Mouse (Mus musculus) megakaryocyte progenitor cell, adult 5-6 weeks (primary cell): ENCODE measurements around the gene Olfr688. TPM values are rescaled to one million over a fixed set of nuclear protein-coding genes. Genes with fewer than 3 reads are reported as not detected.

Source experiments
- ATAC-seq: replicated peaks from 2 replicates; pipeline ENCODE4 v1.8.0; 2016; ENCODE audit warnings: mild to moderate bottlenecking, moderate TSS enrichment, inconsistent platforms; ENCODE audit not compliant: poor library complexity
- total RNA-seq, 2 experiments: library from RNA; stranded (forward) in 1 of 2; stranded (reverse) in 1 of 2; fragments of 157-497, 149-512 nt in 1 of 2; fragments of 200-1000 nt in 1 of 2; gene quantifications; 2 replicates each; pipeline versions ENCODE4 v1.2.3 to v1.2.4; 2015 to 2017

Olfr688 gene
- total RNA-seq (2015) (not detected in 2 replicates), total RNA-seq (2017) (not detected in 2 replicates)

DNA sequence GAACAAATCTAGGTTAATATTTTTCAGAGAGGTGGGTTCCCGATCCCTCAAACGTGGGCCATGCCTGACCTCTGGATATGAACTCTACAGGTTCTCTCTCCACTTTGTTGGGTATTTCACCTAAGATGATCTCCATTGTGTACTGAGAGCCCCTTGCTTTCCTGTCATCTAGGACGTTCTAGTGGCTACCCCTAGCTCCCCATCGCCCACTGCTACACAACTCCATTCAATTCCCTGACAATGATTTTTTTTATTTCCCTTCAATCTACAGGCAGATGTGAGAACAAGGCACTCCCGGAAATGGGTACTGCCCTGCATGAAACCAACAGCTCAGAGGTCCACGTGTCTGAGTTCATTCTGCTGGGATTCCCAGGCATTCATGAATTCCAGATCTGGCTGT is at the start of gene Olfr688:
Gene Olfr688, plus strand, starts transcription at position 301 of the 400 bp plus-strand sequence.
- ATAC-seq = no peak

- ATAC-seq = no peak
These were observed 40.2 kb upstream of the Olfr688 start for GRCm38 (mm10) chr7:105247671-105248070.

GRCm38 (mm10) chr7:105248197-105248596 is 39.7 kb upstream of the Olfr688 start:
- 0 out of 2 replicates have a peak, but pooled peaks have one; percentile 57 for ATAC-seq

DNA sequence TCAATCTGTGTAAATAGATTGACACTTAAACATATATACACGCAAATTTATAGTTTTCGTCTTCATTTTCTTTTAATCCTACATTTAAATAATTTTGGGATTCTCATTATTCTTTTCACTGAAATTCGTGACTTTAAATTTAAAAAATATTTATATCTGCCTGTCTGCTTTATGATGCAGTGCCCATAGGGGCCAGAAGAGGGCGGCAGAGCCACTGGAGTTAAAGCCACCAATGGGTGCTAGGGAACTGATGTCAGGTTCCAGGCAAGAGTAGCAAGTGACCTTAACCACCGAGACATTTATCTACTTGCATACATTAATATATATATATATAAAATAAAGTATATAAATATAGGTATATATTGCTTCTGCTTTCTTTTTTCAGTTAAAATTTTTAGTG is 31.2 kb upstream of the Olfr688 start:
- ATAC-seq = peak; percentile 99

DNA sequence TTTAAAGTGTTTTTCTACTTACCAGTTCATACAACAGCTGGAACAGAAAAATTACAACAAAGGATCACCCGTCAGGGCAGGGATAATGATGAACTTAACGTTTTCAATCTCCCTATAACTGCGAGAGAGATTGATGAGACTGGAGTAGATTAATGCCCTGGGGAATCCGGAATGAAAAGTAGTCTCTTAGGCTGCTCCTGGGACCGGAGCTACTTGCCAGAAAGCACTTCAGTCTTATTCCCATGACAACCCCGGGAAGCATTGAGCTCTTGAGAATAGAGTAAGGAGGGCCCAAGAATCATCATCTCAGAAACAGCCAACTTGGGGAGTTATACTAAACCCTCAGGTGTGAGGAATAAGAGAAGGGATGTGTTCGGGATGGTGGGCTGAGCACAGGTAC is 15.5 kb upstream of the Olfr688 start:
- ATAC-seq = no peak

DNA sequence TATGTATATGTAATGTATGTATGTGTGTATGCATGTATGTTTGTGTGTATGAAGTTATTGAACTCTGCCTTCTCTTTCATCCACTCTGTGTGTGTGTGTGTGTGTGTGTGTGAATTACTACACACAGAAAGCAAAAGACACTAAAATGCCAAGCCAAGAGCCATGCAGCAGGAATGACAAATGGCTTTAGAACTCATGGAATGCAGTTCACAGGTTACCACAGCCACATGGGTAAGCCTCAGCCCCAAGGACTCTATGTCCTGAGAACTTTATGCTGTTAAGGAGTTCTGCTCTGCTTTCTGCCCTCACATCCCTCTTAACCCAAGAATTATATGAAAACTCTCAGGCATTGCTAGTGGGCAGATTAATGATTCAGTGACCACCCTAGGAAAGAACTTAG is 2.2 kb downstream of the Olfr688 start:
- ATAC-seq = no peak

GRCm38 (mm10) chr7:105310865-105311264 is 23.0 kb downstream of the Olfr688 start, which contains the start of gene Olfr689:
TSS of gene Olfr689 (plus strand) at chr7:105311165.
- no peak for ATAC-seq

DNA sequence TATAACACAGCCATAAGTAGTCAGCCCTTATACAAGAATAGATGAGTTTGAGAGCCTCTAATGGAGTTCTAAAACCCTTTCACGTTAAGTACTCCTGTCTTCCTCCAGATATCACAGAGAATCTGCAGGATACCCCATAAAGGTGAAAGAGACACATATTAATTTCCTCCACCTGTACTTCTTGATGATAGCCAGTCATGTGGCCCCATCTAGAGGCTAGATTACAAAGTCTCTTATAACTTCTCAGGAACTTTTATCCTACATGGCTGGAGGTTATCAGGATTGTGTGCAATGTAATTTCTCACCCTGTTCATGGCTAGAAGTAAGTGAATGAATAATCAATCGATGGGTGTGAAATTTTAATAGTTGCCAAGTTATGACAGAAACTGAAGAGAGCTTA is 37.4 kb downstream of the Olfr688 start:
- ATAC-seq = no peak

- ATAC-seq = no peak
These were observed 46.1 kb downstream of the Olfr688 start, which contains the start of gene Olfr690 for GRCm38 (mm10) chr7:105334004-105334403. TSS of gene Olfr690 (minus strand) at chr7:105334104.

Other genes with a start within 250 kb of the Olfr688 start
- not detected in 2 replicates for gene Olfr677, start 236.7 kb upstream of the Olfr688 start, total RNA-seq (2015)
- not detected in 2 replicates for gene Olfr677, start 236.7 kb upstream of the Olfr688 start, total RNA-seq (2017)
- gene Olfr678, start 223.6 kb upstream of the Olfr688 start, total RNA-seq (2015) = not detected in 2 replicates
- not detected in 2 replicates for gene Olfr678, start 223.6 kb upstream of the Olfr688 start, total RNA-seq (2017)
- gene Olfr679, start 206.9 kb upstream of the Olfr688 start, total RNA-seq (2015) = not detected in 2 replicates
- not detected in 2 replicates for gene Olfr679, start 206.9 kb upstream of the Olfr688 start, total RNA-seq (2017)
- gene Olfr680-ps1, start 195.3 kb upstream of the Olfr688 start, total RNA-seq (2015) = not detected in 2 replicates
- gene Olfr680-ps1, start 195.3 kb upstream of the Olfr688 start, total RNA-seq (2017) = not detected in 2 replicates
- not detected in 2 replicates for gene Olfr681, start 171.3 kb upstream of the Olfr688 start, total RNA-seq (2015)
- not detected in 2 replicates for gene Olfr681, start 171.3 kb upstream of the Olfr688 start, total RNA-seq (2017)
- not detected in 2 replicates for gene Olfr683, start 141.1 kb upstream of the Olfr688 start, total RNA-seq (2015)
- not detected in 2 replicates for gene Olfr683, start 141.1 kb upstream of the Olfr688 start, total RNA-seq (2017)
- gene Olfr684, start 124.4 kb upstream of the Olfr688 start, total RNA-seq (2015) = not detected in 2 replicates
- gene Olfr684, start 124.4 kb upstream of the Olfr688 start, total RNA-seq (2017) = not detected in 2 replicates
- not detected in 2 replicates for gene Olfr685, start 102.1 kb upstream of the Olfr688 start, total RNA-seq (2015)
- gene Olfr685, start 102.1 kb upstream of the Olfr688 start, total RNA-seq (2017) = not detected in 2 replicates
- gene Olfr686, start 80.6 kb upstream of the Olfr688 start, total RNA-seq (2015) = not detected in 2 replicates
- not detected in 2 replicates for gene Olfr686, start 80.6 kb upstream of the Olfr688 start, total RNA-seq (2017)
- not detected in 2 replicates for gene Olfr689, start 23.1 kb downstream of the Olfr688 start, total RNA-seq (2015)
- gene Olfr689, start 23.1 kb downstream of the Olfr688 start, total RNA-seq (2017) = not detected in 2 replicates
- gene Olfr690, start 46.0 kb downstream of the Olfr688 start, total RNA-seq (2015) = not detected in 2 replicates
- gene Olfr690, start 46.0 kb downstream of the Olfr688 start, total RNA-seq (2017) = not detected in 2 replicates
- not detected in 2 replicates for gene Olfr691, start 54.2 kb downstream of the Olfr688 start, total RNA-seq (2015)
- gene Olfr691, start 54.2 kb downstream of the Olfr688 start, total RNA-seq (2017) = not detected in 2 replicates
- not detected in 2 replicates for gene Olfr692, start 80.1 kb downstream of the Olfr688 start, total RNA-seq (2015)
- gene Olfr692, start 80.1 kb downstream of the Olfr688 start, total RNA-seq (2017) = not detected in 2 replicates
- gene Gm5901, start 86.9 kb downstream of the Olfr688 start, total RNA-seq (2015) = not detected in 2 replicates
- not detected in 2 replicates for gene Gm5901, start 86.9 kb downstream of the Olfr688 start, total RNA-seq (2017)
- 32.4 and 33.3 TPM in 2 replicates for gene Fam160a2, start 112.0 kb downstream of the Olfr688 start, total RNA-seq (2015)
- gene Fam160a2, start 112.0 kb downstream of the Olfr688 start, total RNA-seq (2017) = 8.7 and 19.8 TPM in 2 replicates
- 0.07 TPM in 1 of 2 replicates, not detected in the other for gene Cnga4, start 116.5 kb downstream of the Olfr688 start, total RNA-seq (2015)
- gene Cnga4, start 116.5 kb downstream of the Olfr688 start, total RNA-seq (2017) = not detected in 2 replicates
- gene Cckbr, start 137.6 kb downstream of the Olfr688 start, total RNA-seq (2015) = not detected in 2 replicates
- gene Cckbr, start 137.6 kb downstream of the Olfr688 start, total RNA-seq (2017) = not detected in 2 replicates
- 0.22 and 0.27 TPM in 2 replicates for gene Cavin3, start 194.2 kb downstream of the Olfr688 start, total RNA-seq (2015)
- gene Cavin3, start 194.2 kb downstream of the Olfr688 start, total RNA-seq (2017) = 0.41 and 0.42 TPM in 2 replicates